Mouse (Mus musculus) brain, adult 2 months (tissue): ENCODE measurements around the gene Nbr1.

Experiments used
- DNase-seq: peaks from one replicate; pipeline ENCODE4 v3.0.0; 2011; ENCODE audit warnings: low read depth, low spot score

Gene Nbr1

DNA sequence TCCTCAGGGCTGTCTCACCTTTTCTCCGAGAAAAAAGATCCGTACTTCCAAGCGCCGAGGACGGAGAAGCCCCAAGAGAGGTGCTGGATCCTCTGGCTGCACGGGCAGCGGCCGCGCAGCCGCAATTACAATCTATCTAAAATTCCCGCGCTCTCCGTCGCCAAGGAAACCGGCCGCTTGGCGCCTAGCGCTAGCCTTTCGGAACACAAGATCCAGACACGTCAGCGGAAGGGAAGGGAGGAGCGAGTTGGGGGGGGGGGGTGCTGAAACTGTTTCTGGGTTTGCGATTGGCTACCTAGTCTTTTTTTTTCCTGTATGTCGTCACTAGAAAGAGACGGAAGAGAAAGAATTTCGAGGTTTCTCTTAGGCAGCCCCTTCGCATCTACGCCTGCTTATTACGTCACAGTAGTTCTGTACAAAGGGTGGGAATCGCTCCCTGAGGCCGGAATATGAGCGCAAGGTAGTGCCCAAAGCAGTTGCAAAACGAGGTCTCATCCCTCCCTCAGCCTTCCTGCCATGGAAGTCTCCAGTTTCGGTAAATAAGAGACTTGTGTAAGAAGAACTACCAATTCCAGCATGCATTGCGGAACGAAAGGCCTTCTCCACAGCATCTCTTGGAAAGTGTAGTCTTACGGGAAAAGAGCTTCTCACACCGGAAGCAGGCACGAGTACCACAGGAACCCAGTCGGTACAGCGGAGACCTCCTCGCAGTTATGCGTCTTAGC lies at the start of gene Nbr1, which contains the start of gene Brca1:
Gene Nbr1, plus strand, starts transcription at position 399 of the 725 bp plus-strand sequence.
Gene Brca1, minus strand, starts transcription at position 205 of the 725 bp plus-strand sequence.
- DNase-seq: peak; percentile 99

DNA sequence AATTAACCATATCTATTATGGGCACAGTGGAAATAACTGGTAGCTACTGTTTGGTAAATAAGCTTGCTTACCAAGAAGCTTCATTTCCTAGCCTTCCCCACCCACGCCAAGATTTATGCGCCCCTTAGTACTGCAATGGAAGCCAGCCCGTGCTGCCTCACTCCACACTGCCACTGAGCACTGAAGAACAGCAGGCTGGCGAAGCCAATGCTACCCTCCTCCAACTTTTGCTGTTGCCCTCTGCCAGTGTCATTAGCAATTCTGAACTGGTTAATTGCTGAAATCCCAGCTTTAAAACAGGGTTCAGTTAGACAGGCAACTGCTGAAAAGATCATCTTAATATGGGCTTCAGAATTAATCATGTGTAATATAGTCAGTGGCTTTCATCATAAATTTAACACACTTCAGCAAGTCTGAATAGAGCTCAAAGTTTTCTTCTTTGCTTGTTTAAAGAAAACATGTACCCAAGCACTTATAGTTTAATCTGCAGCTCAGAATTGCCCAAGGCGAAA lies 45.6 kb upstream of the Nbr1 start:
- no peak for DNase-seq

DNA sequence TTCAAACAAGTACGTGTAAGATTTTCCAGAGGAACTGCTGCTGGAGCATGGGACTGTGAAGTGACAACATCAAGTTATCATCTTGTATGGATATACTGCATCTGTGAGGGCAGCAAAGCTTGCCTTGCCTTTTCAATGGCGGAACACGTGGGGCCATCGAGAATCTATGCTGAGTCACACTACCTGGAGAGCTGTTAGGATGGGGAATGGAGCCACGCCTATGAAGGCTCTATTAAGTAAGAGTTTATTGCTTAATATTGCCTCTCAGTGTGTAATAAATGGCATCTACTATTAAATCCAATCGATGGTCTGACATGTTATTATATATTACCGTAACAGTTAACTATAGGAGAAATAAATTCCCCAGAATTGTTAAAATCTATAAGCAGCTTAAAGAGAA lies 44.9 kb upstream of the Nbr1 start:
- DNase-seq: no peak

DNA sequence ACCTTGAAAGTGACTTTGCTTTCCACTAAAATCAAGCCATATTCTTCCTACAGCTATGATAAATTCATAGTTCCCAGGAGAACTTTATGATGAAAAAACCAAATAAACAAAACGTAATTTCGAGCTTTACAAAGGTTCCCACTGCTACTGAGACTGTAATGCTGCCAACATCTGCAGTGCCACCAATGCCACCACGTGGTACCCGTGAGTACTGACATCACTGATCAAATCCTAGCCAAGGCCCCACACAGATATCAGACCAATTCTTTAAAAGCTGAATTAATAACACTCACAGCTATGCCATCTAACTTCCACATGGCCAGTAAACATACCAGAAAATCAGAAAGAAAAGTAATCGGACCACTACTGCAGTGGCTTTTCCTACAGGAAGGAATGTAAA lies 33.0 kb upstream of the Nbr1 start:
- peak; percentile 46 for DNase-seq

GRCm38 (mm10) chr11:101519364-101519763 lies 32.6 kb upstream of the Nbr1 start:
- DNase-seq: no peak

DNA sequence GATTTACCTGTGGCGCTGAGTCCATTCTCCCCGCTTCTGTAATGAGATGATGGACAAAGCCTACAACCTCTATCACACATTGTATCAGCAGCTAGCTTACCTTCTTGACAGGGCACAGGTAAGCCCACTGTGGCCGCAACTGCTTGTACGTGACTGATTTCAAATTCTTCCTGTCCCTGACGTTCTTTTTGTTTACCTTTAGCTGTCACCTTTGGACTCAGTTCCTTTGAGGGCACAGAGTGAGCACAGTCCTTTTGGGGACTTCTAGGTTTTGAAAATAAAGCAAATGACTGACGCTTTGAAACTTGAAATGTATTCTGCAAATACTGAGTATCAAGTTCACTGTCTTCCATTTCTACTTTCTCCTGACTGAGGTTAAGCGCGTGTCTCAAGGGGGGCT lies 27.5 kb upstream of the Nbr1 start:
- DNase-seq: no peak

DNA sequence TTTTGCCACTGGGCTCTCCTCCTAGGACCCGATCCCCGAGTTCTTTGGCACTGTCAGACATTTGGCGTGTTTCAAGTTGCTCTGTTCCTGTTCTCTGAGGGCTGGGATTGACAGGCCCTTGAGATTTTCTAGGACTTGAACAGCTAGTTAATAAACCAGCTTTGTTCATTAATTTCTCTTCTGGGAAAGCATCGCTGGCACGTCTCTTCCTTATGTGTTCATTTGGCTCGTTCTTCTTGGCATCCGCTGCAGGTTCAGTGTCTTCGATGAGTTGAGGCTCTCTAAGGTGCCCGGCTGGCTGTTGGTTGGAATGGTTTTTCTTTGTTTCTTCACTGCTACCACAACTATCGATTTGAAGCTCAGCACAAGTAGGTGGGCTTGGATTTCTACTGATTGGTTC lies 26.9 kb upstream of the Nbr1 start:
- no peak for DNase-seq

DNA sequence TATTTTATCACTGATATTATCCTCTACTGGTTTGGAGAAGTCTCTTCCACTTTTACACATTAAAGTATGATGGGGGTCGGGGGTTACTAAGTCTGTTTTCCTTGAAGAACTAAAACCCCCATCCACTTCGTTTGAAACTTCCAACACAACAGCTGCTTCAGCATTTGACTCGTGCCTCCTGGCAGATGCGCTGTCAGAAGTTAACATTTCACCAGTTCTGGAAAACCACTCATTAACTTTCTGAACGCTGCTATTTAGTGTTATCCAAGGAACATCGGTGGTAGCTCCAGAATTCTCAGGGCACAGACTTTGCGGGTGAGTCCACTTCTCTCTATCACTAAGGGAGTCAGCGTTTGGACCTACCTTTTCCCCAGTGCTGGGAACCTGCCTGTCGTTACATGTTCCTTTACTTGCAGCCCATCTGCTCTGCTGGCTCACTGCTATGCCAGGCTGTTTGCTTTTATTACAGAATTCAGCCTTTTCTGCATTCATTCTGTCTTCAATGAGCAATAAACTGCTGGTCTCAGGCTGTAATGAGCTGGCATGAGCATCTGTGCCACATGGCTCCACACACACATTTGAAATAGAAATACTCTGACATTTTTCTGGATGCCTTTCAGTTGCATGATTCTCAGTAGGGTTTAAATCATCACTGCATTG lies 25.9 kb upstream of the Nbr1 start:
- peak; percentile 74 for DNase-seq

DNA sequence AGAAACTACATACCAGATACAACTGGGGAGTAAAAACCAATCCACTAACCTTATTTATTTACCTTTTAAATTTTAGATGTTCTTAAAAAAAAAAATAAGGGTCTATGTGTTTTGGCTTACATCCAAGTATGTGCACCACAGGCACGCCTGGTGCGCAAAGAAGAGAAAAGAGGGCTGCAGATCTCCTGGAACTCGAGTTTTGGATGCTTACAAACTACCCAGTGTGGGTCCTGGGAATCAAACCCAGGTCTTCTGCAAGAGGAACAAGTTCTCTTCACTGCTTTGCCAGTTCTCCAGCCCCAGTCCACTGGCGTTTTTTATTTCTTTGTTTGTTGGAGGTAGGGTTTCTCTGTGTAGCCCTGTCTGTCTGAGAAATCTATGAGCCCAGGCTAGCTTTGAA lies 25.3 kb upstream of the Nbr1 start:
- no peak for DNase-seq

GRCm38 (mm10) chr11:101543533-101543932 lies 8.4 kb upstream of the Nbr1 start:
- DNase-seq: peak; percentile 39

DNA sequence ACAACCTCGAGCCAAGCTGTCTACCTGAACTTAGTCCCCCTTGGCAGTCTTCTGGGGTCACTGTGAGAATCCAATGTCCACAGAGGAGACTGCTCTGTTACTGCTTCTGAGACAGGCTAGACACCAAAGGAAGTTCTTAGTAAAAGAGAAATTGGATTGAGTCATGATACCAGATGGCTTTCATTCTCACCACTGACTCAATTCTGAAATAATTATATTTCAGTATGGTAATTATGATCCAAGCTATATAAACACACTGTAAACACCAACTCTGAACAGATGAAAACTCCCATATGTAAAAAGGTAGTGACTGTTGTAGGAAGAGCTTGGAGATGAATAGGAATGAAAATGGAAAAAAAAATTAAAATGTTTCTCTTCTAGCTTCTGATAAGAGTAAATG lies 7.8 kb upstream of the Nbr1 start:
- peak; percentile 71 for DNase-seq

GRCm38 (mm10) chr11:101548526-101548925 lies 3.4 kb upstream of the Nbr1 start:
- no peak for DNase-seq

DNA sequence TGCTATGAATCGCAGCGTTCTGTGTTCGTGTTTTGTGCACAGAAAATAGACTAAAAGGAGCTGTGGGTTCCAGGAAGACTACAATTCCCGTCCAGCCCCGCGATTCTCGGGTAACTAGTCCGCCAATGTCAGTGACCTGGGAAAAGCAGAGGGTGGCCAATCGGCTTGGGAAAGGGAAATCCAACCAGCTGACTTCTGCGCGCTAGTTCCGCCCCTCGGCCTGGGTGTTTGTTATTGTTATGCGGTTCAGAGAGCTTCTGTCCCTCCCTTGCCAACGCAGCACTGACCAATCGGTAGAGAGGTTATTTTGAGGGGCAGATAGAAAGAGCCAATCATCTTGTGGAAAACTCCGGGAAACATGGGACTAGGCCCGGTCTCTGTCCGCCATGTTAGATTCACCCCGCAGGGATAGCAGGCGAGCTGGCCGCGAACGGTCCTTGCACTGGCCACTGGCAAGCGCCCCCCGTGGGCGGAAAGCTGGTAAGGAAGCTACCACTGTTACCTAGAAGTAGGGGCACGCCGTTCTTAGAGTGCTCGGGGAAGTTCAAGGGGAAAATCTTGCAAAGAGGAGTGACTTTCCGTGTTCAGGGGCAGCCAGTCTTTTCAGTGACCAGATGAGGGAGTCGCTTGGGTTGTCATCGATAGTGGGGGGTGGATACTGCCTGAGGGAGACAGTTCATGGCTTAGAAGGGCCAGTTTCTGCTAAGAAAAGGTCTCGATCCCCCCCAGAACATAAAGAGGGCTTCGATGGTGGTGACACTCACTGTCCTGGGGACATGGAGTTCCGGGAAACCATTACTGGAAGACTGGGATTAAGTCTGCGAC lies 739 bp downstream of the Nbr1 start:
- DNase-seq: peak; percentile 100

- DNase-seq: no peak
Measured at GRCm38 (mm10) chr11:101553354-101553930, 1.5 kb downstream of the Nbr1 start.

GRCm38 (mm10) chr11:101556541-101556940 lies 4.6 kb downstream of the Nbr1 start:
- DNase-seq: no peak

GRCm38 (mm10) chr11:101556954-101557353 lies 5.0 kb downstream of the Nbr1 start:
- DNase-seq: no peak

GRCm38 (mm10) chr11:101562391-101562790 lies 10.4 kb downstream of the Nbr1 start:
- DNase-seq: peak; percentile 71

- DNase-seq: no peak
Measured at GRCm38 (mm10) chr11:101568421-101568820, 16.5 kb downstream of the Nbr1 start.

- DNase-seq: no peak
Measured at GRCm38 (mm10) chr11:101576116-101576515, 24.2 kb downstream of the Nbr1 start.

- DNase-seq: no peak
Measured at GRCm38 (mm10) chr11:101581081-101581764, 29.3 kb downstream of the Nbr1 start.
